Mouse (Mus musculus): ENCODE data around the gene Pdzk1ip1. TPM values are rescaled to one million over a fixed set of nuclear protein-coding genes. Genes with fewer than 3 reads are reported as not detected.

Pdzk1ip1 gene
- 1.6 TPM for polyA plus RNA-seq (2014; fragmentation: Illumina TruSeq; extraction: RNeasy Lipid Tissue Mini Kit (QIAGEN cat#74804); ENCODE audit: low read depth, low replicate concordance)

GRCm38 (mm10) chr4:115088611-115089338 is at the start of gene Pdzk1ip1:
TSS of gene Pdzk1ip1 (plus strand) at chr4:115088708.

GRCm38 (mm10) chr4:115056371-115056920 is 32.1 kb upstream of the Pdzk1ip1 start, which contains the start of gene Tal1:
TSS of gene Tal1 (plus strand) at chr4:115056426.

GRCm38 (mm10) chr4:115133621-115134295 is 45.2 kb downstream of the Pdzk1ip1 start, which contains the start of gene Cyp4x1:
TSS of gene Cyp4x1 (minus strand) at chr4:115134281.

Other genes with a start within 250 kb of the Pdzk1ip1 start
- gene Foxd2, start 179.8 kb upstream of the Pdzk1ip1 start, polyA plus RNA-seq (2014; fragmentation: Illumina TruSeq; extraction: RNeasy Lipid Tissue Mini Kit (QIAGEN cat#74804); ENCODE audit: low read depth, low replicate concordance), result not detected
- not detected for gene Foxe3, start 162.7 kb upstream of the Pdzk1ip1 start, polyA plus RNA-seq (2014; fragmentation: Illumina TruSeq; extraction: RNeasy Lipid Tissue Mini Kit (QIAGEN cat#74804); ENCODE audit: low read depth, low replicate concordance)
- gene Cmpk1, start 101.5 kb upstream of the Pdzk1ip1 start, polyA plus RNA-seq (2014; fragmentation: Illumina TruSeq; extraction: RNeasy Lipid Tissue Mini Kit (QIAGEN cat#74804); ENCODE audit: low read depth, low replicate concordance), result 288 TPM
- gene Stil, start 88.5 kb upstream of the Pdzk1ip1 start, polyA plus RNA-seq (2014; fragmentation: Illumina TruSeq; extraction: RNeasy Lipid Tissue Mini Kit (QIAGEN cat#74804); ENCODE audit: low read depth, low replicate concordance), result 0.05 TPM
- gene Tal1, start 32.3 kb upstream of the Pdzk1ip1 start, polyA plus RNA-seq (2014; fragmentation: Illumina TruSeq; extraction: RNeasy Lipid Tissue Mini Kit (QIAGEN cat#74804); ENCODE audit: low read depth, low replicate concordance), result 0.69 TPM
- gene Cyp4x1, start 45.6 kb downstream of the Pdzk1ip1 start, polyA plus RNA-seq (2014; fragmentation: Illumina TruSeq; extraction: RNeasy Lipid Tissue Mini Kit (QIAGEN cat#74804); ENCODE audit: low read depth, low replicate concordance), result not detected
- gene Cyp4a29, start 153.4 kb downstream of the Pdzk1ip1 start, polyA plus RNA-seq (2014; fragmentation: Illumina TruSeq; extraction: RNeasy Lipid Tissue Mini Kit (QIAGEN cat#74804); ENCODE audit: low read depth, low replicate concordance), result not detected
- 1.4 TPM for gene Cyp4a12a, start 210.3 kb downstream of the Pdzk1ip1 start, polyA plus RNA-seq (2014; fragmentation: Illumina TruSeq; extraction: RNeasy Lipid Tissue Mini Kit (QIAGEN cat#74804); ENCODE audit: low read depth, low replicate concordance)